Mouse (Mus musculus) activated CD4-positive, CD25-positive, alpha-beta regulatory T cell, adult 4 months (primary cell): ENCODE results near the gene Med21. TPM values are rescaled to one million over a fixed set of nuclear protein-coding genes. Genes with fewer than 3 reads are reported as not detected.

Experiments used
- ATAC-seq: one replicate; pipeline ENCODE4 v1.8.0; 2017
- polyA plus RNA-seq, 2 experiments: library from polyadenylated mRNA; unstranded; fragments of 100-300 nt; shearing (Covaris generic); gene quantifications; one replicate each; pipeline ENCODE4 v1.2.1; 2017

Gene Med21
- 10 to 100 TPM; 66.6 to 70.2 TPM for polyA plus RNA-seq

DNA sequence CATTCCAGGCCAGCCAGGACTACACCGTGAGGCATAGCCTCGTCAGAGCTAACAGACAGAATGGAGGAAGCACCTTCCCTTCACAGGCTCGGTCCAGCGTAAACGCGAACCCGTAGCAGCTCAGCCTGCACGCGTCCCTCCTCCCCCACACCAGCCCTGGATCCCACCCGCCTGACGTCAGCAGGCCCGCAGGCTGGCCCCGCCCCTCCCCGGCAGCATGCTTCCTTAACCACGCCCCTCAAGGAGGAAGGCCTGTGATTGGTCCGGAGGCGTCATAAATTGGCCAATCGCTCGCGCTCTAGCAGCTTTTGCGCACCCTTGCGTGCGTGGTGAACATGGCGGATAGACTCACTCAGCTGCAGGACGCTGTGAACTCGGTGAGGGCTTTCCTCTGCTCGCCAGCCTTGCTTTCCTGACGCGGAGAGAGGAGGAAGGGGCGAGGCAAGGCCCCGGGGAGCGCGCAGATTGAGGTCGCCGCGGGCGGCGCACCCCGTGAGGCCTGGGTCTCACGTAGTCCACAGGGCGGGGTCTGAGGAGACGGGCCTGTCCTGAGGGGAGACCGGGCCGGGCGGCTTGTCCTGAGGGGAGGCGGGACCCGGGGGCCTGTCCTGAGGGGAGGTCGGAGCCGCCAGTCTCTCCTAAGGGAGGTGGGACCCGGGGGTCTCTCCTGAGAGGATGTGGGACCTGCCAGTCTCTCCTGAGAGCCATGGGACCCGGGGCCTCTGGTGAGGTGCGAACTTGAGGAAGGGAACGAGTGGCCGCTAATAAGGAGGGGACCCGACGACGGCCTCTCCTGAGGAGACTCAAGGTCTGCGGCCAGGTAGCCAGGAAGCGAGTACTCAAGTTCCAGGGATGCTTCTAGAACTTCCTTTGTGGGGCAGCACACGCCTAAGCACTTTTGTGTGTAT, at the start of gene Med21, which contains the start of gene Tm7sf3:
Gene Med21, plus strand, starts transcription at position 272 of the 908 bp plus-strand sequence.
Gene Tm7sf3, minus strand, starts transcription at position 549 of the 908 bp plus-strand sequence.
- peak; percentile 96 for ATAC-seq

DNA sequence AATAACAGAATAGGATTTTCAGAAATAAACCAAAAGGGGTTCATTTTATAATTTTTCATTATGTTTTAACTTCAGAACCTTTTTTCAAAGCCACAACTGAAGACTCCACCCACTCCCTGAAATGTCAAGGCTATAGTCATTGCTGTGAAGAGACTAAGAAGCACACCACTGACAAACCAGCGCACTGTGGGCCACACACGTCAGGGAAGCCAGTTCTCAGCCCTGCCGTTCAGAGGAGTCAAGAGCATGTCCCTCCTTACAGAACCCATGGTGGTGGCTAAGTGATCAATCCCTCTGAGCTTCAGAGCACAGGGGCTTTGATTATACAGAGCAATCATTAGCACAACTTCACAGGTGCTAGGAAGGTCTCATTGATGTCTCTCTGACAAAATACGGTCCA, 39.7 kb upstream of the Med21 start:
- ATAC-seq = no peak

DNA sequence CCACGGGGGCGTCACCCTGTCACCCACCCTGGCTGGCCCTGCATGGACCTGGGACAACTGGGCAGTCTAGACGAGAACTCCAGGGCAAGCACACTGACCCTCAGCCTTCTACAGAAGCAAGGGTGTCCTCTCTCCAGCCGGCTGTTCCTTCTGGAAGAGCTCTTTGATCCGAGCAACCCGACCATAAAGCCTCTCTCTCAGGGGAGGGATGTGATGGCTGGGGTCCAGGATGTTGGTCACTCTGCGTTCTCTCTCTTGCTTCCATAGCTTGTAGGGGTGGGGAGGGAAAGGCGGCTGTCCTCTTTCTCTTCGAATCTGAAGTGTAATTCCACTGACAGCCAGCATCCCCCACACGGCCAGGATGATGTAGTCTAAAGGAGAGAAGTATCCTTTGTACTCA, 38.7 kb upstream of the Med21 start:
- no peak for ATAC-seq

DNA sequence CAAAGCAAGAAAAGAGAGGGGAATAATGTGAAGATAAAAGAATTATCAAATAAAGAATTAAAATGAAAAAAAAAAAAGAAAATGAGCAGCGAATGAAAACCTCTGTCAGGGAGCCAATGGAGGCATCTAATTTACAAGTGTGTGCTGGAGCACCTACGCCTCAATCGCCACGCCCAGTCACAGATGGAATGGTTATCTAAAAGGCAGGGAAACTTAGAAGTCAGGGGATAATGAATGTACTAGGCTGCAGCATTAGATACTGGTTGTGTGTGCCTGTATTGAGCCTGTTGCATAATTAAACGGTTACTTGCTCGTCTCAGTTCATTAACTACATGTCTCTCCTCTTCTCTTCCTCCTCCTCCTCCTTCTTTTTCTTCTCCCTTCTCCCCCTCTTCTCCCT, 31.0 kb upstream of the Med21 start:
- ATAC-seq = no peak

DNA sequence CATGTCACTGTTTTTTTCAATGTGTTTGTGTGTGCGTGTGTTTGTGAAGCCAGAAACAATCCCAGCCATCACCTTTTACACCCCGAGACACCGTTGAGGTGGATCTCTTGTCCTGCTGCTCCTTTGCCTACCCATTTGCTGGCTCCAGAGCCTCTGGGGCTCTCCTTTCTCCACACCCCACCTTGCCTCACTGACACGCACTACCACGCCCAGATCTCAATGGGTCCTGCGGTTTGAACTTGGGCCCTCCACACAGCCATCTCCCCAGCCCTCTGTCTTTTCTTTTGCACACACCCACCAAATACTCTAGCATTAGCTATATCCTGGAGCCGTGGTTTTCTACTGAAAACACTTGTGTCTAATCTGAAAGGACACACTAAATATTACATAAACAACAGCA, 30.4 kb upstream of the Med21 start:
- no peak for ATAC-seq

DNA sequence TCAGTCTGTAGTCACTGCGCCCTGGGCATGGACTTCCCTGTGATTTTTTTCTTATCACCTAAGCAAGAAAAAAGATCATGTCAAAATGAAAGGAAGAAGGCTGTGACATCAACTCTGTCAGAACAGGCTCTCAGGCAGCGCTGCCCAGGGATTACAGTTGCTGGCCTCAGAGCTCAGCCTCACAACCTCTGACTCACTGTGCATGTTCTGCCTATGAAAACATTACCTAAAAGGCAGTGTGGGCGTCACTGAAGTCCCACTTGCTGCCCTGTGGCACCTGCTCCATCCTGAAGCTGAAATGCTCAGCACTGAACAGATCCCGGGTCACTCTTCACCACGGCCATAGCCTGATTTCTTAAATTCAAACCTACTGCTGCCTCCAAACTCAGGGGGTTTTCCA, 29.6 kb upstream of the Med21 start:
- no peak for ATAC-seq

DNA sequence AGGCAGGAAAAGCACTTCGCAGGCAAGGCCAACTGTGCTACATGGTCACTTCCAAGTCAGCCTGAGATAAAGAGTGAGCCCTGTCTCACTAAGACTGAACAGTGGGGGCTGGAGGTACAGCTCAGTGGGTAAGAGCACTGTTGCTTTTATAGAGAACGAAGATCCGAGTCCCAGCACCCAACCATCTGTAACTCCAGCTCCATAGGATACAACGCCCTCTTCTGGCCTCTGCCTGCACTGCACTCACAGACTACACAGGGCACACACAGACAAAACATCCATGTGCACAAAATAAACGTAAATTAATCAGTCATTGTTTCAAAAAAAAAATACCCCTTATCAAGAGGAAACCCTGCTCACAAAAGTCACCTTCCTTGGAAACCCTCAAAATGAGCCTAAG, 28.4 kb upstream of the Med21 start:
- no peak for ATAC-seq

DNA sequence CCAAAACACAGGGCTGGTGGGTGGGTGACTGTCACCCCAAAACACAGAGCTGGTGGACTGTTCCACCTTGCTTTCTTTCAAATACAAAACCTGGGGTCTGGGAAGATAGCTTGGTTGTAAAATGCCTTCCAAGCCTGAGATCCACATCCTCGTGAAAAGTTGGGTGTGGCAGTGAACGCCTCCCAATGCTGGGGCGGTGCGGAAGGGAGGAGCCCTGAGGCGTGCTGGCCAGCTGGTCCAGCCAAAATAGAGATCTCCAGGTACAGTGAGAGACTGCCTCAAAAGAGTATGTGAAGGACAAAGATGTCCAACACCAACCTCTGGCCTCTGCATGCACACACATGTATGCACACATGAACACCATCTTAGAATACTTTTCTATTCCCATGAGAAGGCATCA, 27.8 kb upstream of the Med21 start:
- ATAC-seq = no peak

DNA sequence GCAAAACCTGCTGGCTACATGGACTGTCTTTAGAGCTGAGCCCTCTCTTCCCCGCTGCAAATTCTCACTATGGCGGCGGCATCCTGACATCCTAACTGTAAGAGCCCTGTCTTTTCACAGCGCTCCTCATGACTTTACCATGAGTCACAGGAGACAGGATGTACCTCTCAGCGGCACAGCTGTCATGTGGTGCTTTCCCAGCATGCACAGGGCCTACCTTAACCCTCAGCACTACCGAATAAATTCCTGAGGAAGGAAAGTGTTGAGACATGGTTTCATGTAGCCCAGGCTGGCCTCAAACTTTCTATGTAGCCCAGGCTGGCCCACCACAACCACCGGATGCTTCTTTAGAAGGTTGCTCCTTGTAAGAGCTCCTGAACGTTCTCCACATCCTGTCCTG, 26.5 kb upstream of the Med21 start:
- ATAC-seq = no peak

DNA sequence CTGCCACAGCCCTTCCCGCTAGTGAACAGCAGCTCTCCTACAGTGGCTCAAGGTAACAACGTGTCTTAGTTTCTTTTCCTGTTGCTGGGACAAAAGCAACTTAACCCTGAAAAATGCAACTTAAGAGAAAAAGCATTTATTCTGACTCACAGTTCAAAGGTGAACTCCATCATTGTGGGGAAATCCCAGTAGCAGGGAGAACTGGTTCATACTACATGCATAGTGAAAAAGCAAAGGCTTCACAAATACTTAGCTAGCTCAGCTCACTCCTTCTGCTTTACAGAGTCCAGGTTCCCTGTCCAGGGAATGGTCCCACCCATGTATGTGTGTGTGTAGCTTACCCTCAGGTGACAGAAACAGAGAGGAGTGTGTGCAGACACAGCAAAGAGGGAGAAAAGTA, 25.7 kb upstream of the Med21 start:
- ATAC-seq = no peak

DNA sequence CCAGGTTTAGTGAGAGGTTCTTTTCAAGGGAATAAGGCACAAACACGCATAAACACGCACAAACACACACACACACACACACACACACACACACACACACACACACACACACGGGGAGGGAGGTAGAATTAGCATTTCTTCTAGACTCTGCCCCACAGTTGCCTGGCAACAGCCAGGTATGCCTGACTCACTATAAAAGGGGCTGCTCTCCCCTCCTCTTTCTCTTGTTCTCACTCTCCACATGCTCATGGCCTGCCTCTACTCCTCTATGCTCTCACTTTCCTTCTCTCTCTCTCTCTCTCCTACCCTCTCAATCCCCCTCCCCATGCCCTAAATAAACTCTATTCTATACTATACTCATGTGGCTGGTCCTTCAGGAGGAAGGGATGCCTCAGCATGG, 14.2 kb upstream of the Med21 start:
- ATAC-seq = no peak

DNA sequence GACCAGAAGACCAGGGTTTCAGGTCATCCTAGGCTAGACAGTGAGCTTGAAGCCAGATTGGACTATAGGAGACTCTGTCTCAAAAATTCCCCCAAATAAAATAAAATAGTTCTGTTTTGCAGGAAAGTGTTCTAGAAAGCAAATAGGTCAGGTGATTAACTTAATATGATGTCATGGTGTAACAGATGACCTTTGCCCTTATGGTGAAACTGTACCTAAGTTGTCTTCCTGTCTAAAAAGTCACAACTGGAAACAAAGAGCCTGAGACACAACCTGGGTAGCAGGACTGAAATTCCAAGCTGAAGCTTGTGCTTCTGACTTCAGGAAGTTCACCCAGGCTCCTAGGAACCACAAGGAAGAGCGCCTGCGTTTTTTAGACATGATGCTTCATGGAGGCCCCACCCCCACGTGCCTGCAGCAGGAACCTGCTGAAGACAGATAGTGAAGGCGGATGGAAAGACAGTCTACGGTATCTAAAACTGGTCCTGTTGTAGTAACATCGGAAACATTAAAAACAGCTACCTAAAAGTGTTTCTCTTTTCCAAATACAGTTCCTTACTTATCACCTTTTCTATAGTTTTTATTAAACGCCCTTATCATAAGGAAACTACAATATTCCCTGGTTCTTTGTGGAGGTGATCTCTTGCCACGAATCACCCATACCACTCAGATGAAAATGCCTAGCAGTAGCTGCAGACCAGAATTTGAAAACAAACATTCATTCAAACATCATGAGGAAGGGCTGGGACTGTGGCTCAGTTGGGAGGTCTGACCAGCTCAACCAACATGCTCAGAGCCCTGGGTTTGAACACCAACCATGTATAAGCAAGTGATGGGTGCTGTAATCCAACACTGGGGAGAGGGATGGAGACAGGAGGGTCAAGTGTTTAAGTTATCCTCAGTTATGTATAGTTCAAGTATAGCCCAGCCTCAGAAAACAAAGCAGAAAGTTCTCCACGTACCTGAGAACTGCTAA, 12.3 kb upstream of the Med21 start:
- no peak for ATAC-seq

DNA sequence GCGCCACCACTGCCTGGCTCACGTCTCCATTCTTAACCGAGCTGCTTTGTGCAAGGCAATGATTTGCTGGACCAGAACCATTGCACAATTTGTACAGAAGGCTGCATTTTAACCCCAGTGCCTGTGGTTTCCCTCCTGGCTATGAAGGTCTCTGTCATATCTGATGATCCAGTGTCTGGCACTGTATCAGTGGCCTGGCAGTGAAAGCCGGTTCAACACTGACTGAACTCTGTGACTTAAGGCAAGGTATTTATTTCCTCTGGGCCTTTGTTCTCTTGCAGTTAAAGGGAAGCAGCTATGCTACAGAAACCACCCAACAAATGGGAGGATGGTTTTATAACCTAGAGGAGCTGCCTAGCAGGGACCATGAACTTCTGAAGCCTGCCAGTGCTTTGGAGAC, 11.4 kb upstream of the Med21 start:
- no peak for ATAC-seq

DNA sequence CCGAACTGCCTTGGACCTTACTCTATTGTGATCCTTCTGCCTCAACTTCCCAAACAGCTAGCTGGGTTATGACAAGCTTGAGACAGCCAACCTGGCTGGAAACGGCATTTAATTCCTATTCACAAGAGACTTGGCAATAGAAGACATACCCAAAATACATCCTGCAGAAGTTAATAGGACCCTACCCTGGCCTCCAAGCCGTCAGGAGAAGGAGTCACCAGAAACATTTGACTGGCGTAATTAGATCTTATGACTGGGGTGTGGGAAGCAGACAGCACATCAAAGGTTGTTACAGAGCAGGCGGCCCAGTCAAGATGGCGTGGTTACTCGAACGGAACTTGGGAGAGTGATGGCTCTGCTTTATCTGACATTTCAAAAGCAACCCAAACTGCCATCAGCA, 10.5 kb upstream of the Med21 start:
- no peak for ATAC-seq

DNA sequence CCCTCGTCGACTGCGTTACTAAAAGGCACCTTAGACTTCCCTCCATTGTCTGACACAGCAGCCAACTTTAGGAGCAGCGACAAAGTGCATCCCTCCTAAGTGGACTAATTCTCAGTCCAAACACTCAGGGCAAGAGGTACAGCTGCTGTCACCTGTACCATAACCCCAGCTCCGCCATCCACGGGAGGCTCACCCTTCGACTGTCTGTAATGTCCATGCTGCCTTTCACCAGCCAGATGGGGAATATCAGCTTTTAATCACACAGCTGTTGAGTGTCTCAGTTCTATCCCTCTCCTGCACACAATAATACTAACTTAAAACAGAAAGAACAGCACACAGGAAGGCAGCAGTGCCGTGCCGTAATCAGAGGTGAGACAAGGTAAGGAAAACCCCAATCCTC, 9.9 kb upstream of the Med21 start:
- ATAC-seq = no peak

DNA sequence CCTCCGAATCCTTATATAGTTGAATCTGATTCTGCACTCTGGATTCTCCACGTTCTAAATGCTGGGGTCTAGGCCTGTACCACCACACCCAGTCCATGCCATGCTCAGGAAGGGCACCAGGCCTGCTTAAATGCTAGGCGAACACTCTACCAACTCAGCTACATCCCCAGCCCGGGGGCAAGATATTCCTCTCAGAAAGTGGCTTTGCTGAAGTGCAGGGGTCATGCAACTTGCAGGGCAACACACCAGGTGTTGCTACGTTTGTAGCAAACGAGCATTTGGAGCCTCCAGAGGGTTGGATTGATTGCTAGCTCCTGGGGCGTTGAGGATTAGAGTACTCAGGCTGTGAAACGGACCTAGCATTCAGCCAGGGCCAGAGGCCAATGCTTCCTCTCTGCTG, 9.2 kb upstream of the Med21 start:
- no peak for ATAC-seq

DNA sequence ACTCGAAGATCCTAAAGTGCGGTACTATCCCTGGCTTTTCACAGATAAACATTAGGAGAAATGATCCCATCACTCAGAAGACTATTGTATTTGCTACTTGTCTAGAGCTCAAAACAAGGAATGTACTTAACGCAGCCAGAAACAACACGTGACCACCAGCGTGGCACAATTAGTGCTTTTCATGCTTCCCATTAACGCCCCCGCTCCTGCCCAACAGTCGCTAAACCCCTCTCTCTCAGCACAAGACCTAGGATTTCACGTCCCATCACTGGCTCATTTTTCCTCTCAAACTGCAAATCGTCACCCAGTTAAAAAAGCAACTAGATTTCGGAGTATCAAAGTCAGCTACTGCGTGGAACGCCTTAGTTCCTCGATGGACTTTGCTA, 8.7 kb upstream of the Med21 start:
- no peak for ATAC-seq

DNA sequence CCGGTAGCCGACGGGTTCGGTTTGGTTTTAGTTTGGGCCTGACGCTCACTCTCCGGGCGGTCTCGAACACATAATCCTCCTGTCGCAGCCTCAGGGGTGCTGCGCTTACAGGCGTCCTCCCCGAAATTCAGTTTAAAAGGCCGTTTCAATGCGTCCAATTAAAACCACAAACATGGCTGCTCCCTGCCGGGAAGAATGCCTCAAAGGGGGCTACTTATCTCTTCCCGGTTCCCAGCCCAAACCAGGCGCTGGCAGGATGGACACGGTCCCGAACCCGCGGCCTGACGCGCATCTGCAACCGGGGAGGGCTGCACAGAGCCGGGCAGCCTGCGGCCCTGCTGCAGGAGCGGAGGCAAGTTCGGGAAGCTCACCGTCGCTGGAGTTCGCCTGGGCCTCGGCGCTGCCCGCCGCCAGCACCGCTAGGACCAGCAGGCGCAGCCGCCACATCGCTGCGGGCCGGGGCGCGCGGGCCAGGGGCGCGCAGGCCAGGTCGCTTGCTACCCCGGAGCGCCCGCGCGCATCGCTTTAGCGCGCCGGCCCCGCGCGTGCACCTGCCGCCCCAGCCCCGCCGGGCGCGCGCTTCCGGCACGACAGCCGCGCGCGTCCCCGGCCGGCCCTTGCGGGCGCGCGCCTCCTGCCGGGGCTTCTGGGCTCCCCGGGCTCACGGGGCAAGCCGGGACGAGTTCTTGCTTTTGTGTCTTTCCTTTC, 8.2 kb upstream of the Med21 start:
- peak; percentile 80 for ATAC-seq

DNA sequence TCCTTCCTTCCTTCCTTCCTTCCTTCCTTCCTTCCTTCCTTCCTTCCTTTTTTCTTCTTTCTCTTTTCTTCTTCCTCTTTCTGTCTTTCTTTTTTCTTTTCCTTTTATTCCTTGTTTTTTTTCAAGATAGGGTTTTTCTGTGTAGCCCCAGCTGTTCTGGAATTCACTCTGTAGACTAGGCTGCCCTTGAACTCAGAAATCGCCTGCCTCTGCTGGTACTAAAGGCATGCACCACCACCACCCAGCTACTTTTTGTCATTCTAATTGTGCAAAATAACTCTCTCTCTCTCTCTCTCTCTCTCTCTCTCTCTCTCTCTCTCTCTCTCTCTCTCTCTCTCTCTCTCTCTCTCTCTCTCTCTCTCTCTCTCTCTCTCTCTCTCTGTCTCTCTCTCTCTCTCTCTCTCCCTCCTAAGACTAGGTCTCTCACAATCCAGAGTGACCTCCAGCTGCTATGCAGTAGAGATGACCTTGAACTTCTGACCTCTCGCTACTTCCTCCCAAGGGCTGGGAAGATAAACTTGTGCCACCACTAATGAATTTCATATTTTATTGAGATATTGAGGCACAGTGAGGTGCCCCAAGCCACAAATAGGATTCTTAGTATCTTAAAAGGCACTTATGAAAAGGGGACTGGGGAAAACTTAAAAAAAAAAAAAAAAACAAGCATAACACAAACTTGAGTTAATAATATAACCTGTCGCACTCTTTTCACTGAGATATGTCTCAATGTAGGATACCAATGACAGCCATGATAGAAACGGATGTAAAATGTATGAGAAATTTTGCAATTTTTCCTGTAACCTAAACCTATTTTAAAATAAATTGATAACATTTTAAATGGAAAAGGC, 7.4 kb upstream of the Med21 start:
- no peak for ATAC-seq

DNA sequence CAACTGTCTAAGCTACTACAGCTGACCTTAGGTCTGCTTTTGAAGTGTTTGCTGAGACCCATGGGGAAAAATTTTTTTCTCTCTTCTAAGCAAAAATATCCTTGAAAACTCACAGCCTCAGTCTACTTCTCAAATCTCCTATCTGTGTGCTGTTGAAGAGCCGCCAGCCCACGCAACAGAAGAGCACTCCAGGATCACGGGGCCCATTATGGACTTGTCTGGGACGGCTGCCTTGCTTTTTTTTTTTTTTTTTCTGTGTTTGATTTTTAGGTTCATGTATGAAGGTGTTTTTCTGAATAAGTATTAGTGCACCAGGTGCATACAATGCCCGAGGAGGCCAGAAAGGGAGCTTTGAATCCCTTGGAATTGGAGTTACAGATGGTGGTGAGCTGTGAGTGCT, 5.9 kb upstream of the Med21 start:
- ATAC-seq = no peak

DNA sequence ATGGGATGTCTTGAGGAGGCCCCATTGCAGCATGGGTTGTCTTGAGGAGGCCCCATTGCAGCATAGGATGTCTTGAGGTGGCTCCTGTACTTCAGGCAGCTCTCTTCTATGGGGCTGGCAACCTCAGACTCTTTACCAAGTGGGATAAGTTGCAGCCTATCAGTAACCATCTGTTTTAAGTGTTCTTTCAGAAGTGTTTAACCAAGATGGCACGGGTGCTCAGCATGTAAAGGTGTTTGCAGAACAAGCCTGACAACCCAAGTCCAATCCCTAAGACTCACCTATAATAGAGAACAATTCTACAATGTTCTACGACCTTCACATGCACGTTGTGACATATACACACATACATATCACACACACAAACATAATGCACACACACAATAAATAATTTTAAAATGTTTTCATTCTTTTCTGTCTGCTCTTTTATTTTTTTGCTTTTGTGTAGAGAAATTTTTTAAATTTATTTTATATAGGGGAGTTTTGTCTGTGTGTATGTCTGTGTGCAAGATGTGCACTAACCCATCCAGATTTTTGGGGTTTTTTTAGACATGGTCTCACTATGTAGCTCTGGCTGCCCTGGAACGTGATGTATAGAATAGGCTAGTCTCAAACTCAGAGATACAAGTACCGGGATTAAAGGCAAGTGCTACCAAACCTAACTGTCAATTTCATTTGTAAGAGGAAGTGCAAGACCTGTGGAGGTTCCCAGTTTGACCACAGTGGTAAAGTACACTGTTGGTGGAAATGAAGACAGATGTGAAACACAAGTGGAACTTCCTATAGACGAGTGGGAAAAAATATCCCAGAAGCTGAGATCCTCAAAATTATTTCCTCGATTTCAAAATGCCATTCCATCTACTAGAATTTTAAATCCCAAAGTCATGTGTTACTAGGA, 2.0 kb upstream of the Med21 start:
- no peak for ATAC-seq
